Mouse (Mus musculus) heart, adult 2 months (tissue): Measurements from ENCODE around the gene Morf4l2. TPM values are rescaled to one million over a fixed set of nuclear protein-coding genes. Genes with fewer than 3 reads are reported as not detected.
"Not testable (repeated sequence)": the region's sequence is repeated elsewhere in the genome, so short reads cannot be mapped to it uniquely, and the experiment has no call there.

Experiments used
- DNase-seq, 2 experiments: peaks; one replicate each; pipeline ENCODE4 v3.0.0; 2021
- H3K27ac ChIP-seq: fragments of 200-600 bp; 2 replicates; pipeline ENCODE4 v1.8.1; 2022
- H3K27me3 ChIP-seq: fragments of 200-500 bp; 2 replicates; pipeline ENCODE4 v1.6.1; 2012; ENCODE audit warnings: mild to moderate bottlenecking, low read length, inconsistent platforms, mixed read lengths; ENCODE audit not compliant: control insufficient read depth, insufficient read depth
- H3K36me3 ChIP-seq: fragments of 200-500 bp; 2 replicates; pipeline ENCODE4 v1.6.1; 2012; ENCODE audit warnings: low read length, inconsistent platforms; ENCODE audit not compliant: control insufficient read depth, insufficient read depth
- H3K4me1 ChIP-seq: fragments of 200-500 bp; 2 replicates; pipeline ENCODE4 v1.6.1; 2011; ENCODE audit warnings: low read length; ENCODE audit not compliant: control insufficient read depth, insufficient read depth
- H3K4me3 ChIP-seq: fragments of 200-600 bp; 2 replicates; pipeline ENCODE4 v1.8.1; 2022
- H3K79me2 ChIP-seq: fragments of 200-500 bp; replicated peaks from 2 replicates; pipeline ENCODE4 v1.6.1; 2012; ENCODE audit warnings: mild to moderate bottlenecking, inconsistent platforms, low read length, moderate library complexity, mixed read lengths; ENCODE audit not compliant: control insufficient read depth, insufficient read depth
- H3K9ac ChIP-seq: fragments of 200-500 bp; 2 replicates; pipeline ENCODE4 v1.6.1; 2012; ENCODE audit warnings: low read depth, mild to moderate bottlenecking, control low read depth, inconsistent platforms, low read length, mixed read lengths
- CTCF ChIP-seq: fragments of 200-600 bp; IDR thresholded peaks from 2 replicates; pipeline ENCODE4 v1.8.1; 2022; ENCODE audit warnings: antibody characterized with exemption, mild to moderate bottlenecking, moderate library complexity
- EP300 ChIP-seq: fragments of 200-500 bp; IDR thresholded peaks from 2 replicates; pipeline ENCODE4 v1.6.1; 2011; ENCODE audit warnings: low read depth, low read length, control low read depth; ENCODE audit not compliant: insufficient read depth
- POLR2A ChIP-seq: fragments of 200-500 bp; IDR thresholded peaks from 2 replicates; pipeline ENCODE4 v1.6.1; 2011; ENCODE audit warnings: mild to moderate bottlenecking, low read depth, low read length, control low read depth; ENCODE audit not compliant: insufficient read depth
- WGBS: fragments of 180-500 bp; shearing (Covaris S2); methylation state at CpG from one replicate; pipeline ENCODE4 v1.1.7; 2018; 5-methylcytosine and 5-hydroxymethylcytosine counted together
- intact Hi-C: fragments of 180-260 bp; cut with DNase I; formaldehyde crosslinking; loops from one replicate; pipeline ENCODE4 v1.15.1; 2025
- polyA plus RNA-seq: library from polyadenylated mRNA; depleted of rRNA; stranded (reverse); fragments of >200 nt; gene quantifications from 2 replicates; pipeline ENCODE4 v1.2.3, GENCODE M21; 2012; rRNA removed
- total RNA-seq, 2 experiments: library from RNA; stranded (reverse); gene quantifications; 2 replicates each; pipeline ENCODE4 v1.2.3; 2021

The Morf4l2 gene
- total and polyA plus RNA-seq, 3 experiments: 27.5 to 90.4 (median 76.0) TPM

- no peaks in the 10 kb centered on the region for H3K4me1 ChIP-seq
- no peaks in the 10 kb centered on the region for H3K36me3 ChIP-seq
- peak overlapping the region; percentile 61 for H3K27ac ChIP-seq
- H3K9ac ChIP-seq: peak overlapping the region; percentile 29; the same call in 1 of the 2 replicates
- peak overlapping the region; percentile 55 for H3K4me3 ChIP-seq
- H3K79me2 ChIP-seq: no peaks in the 10 kb centered on the region
- WGBS: 28% methylated on average over 14 of the region's 14 CpGs
- intact Hi-C loops: no loop called here
- no peaks in the 10 kb centered on the region for H3K27me3 ChIP-seq
- TF ChIP-seq CTCF: no peak
- no peak for TF ChIP-seq POLR2A
- no peak for TF ChIP-seq EP300
- no peak for DNase-seq
These were observed 34.7 kb downstream of the Morf4l2 start for GRCm38 (mm10) chrX:136708782-136709181.

- TF ChIP-seq EP300 (no peak), POLR2A (peak; percentile 3; the same call in 1 of the 2 replicates), CTCF (no peak)
These were observed 35.3 kb downstream of the Morf4l2 start for GRCm38 (mm10) chrX:136708168-136708681.

GRCm38 (mm10) chrX:136707446-136708167 is 35.9 kb downstream of the Morf4l2 start, which contains the start of gene Tceal1:
Gene Tceal1, plus strand, starts transcription at chrX:136707982.
- Histone ChIP-seq H3K27me3 (no peaks in the 10 kb centered on the region), H3K27ac (peak within 1 kb of the TSS; percentile 61), H3K79me2 (no peaks in the 10 kb centered on the region), H3K36me3 (no peaks in the 10 kb centered on the region), H3K4me3 (peak within 1 kb of the TSS; percentile 55), H3K4me1 (no peaks in the 10 kb centered on the region), H3K9ac (peak within 1 kb of the TSS; percentile 62)
- DNase-seq: peak; percentile 67
- 15% methylated on average over 15 of the region's 15 CpGs for WGBS
- TF ChIP-seq EP300: no peak
- no peak for TF ChIP-seq CTCF
- peak; percentile 51 for TF ChIP-seq POLR2A
- intact Hi-C loops: no loop called here

More at GRCm38 (mm10) chrX:136708168-136708681, 35.3 kb downstream of the Morf4l2 start:
- no peaks in the 10 kb centered on the region for H3K27me3 ChIP-seq
- peak overlapping the region; percentile 62 for H3K9ac ChIP-seq
- DNase-seq: peak; percentile 15 to 47
- WGBS: 11% methylated on average over 18 of the region's 18 CpGs
- H3K36me3 ChIP-seq: no peaks in the 10 kb centered on the region
- H3K4me3 ChIP-seq: peak overlapping the region; percentile 55
- H3K79me2 ChIP-seq: no peaks in the 10 kb centered on the region
- no peaks in the 10 kb centered on the region for H3K4me1 ChIP-seq
- H3K27ac ChIP-seq: peak overlapping the region; percentile 61
- intact Hi-C loops: no loop called here

- intact Hi-C loops: no loop called here
- Histone ChIP-seq H3K27me3 (no peaks in the 10 kb centered on the region), H3K79me2 (no peaks in the 10 kb centered on the region), H3K27ac (no peak overlapping the region), H3K9ac (no peak overlapping the region), H3K4me3 (no peak overlapping the region), H3K4me1 (no peaks in the 10 kb centered on the region), H3K36me3 (no peaks in the 10 kb centered on the region)
- DNase-seq: no peak
- 76% methylated on average over 5 of the region's 5 CpGs for WGBS
- TF ChIP-seq POLR2A (no peak), EP300 (no peak), CTCF (no peak)
These were observed 50.3 kb downstream of the Morf4l2 start for GRCm38 (mm10) chrX:136693196-136693595.

GRCm38 (mm10) chrX:136692294-136692675 is 51.2 kb downstream of the Morf4l2 start:
- H3K27me3 ChIP-seq: no peaks in the 10 kb centered on the region
- H3K4me3 ChIP-seq: no peak overlapping the region
- no peak for DNase-seq
- intact Hi-C loops: no loop called here
- H3K27ac ChIP-seq: no peak overlapping the region
- 77% methylated on average over 4 of the region's 4 CpGs for WGBS
- no peak overlapping the region for H3K9ac ChIP-seq
- H3K36me3 ChIP-seq: no peaks in the 10 kb centered on the region
- H3K79me2 ChIP-seq: no peaks in the 10 kb centered on the region
- H3K4me1 ChIP-seq: no peaks in the 10 kb centered on the region
- no peak for TF ChIP-seq CTCF
- TF ChIP-seq POLR2A: no peak
- no peak for TF ChIP-seq EP300

- H3K36me3 ChIP-seq, intact Hi-C loops, DNase-seq, H3K27ac ChIP-seq, H3K9ac ChIP-seq, H3K4me3 ChIP-seq, H3K79me2 ChIP-seq, H3K27me3 ChIP-seq, H3K4me1 ChIP-seq: not testable (repeated sequence)
- 47% methylated on average over 3 of the region's 3 CpGs for WGBS
These were observed 51.7 kb downstream of the Morf4l2 start for GRCm38 (mm10) chrX:136691606-136692293.

Other genes starting within 250 kb of the Morf4l2 start
- gene Kir3dl1, start 225.7 kb downstream of the Morf4l2 start, total RNA-seq: not detected
- not detected in 2 replicates for gene Kir3dl1, start 225.7 kb downstream of the Morf4l2 start, polyA plus RNA-seq
- not detected for gene Kir3dl2, start 199.6 kb downstream of the Morf4l2 start, total RNA-seq
- gene Kir3dl2, start 199.6 kb downstream of the Morf4l2 start, polyA plus RNA-seq: not detected in 2 replicates
- gene Tceal3, start 152.8 kb downstream of the Morf4l2 start, total RNA-seq: under 1 TPM; 0.50 to 0.80 TPM
- 0.33 and 1.4 TPM in 2 replicates for gene Tceal3, start 152.8 kb downstream of the Morf4l2 start, polyA plus RNA-seq
- gene Tceal1, start 35.7 kb downstream of the Morf4l2 start, total RNA-seq: 1 to 10 TPM; 4.8 TPM
- gene Tceal1, start 35.7 kb downstream of the Morf4l2 start, polyA plus RNA-seq: 2.0 and 3.2 TPM in 2 replicates
- not detected for gene Glra4, start 36.5 kb upstream of the Morf4l2 start, total RNA-seq
- not detected in 2 replicates for gene Glra4, start 36.5 kb upstream of the Morf4l2 start, polyA plus RNA-seq
- gene Plp1, start 79.0 kb upstream of the Morf4l2 start, total RNA-seq: 1 to 10 TPM; 3.2 to 3.6 TPM
- gene Plp1, start 79.0 kb upstream of the Morf4l2 start, polyA plus RNA-seq: 7.3 and 11.2 TPM in 2 replicates
- under 1 TPM; 0.07 to 0.26 TPM for gene Rab9b, start 125.1 kb upstream of the Morf4l2 start, total RNA-seq
- 0.14 and 0.20 TPM in 2 replicates for gene Rab9b, start 125.1 kb upstream of the Morf4l2 start, polyA plus RNA-seq
- gene H2bfm, start 183.6 kb upstream of the Morf4l2 start, total RNA-seq: not detected
- not detected in 2 replicates for gene H2bfm, start 183.6 kb upstream of the Morf4l2 start, polyA plus RNA-seq
- gene Tmsb15b2, start 231.8 kb upstream of the Morf4l2 start, total RNA-seq: 1 to 10 TPM in 1 of 2 experiments, under 1 TPM in 1; 0.77 to 1.4 TPM
- not detected in 2 replicates for gene Tmsb15b2, start 231.8 kb upstream of the Morf4l2 start, polyA plus RNA-seq
- gene Tmsb15l, start 233.2 kb upstream of the Morf4l2 start, total RNA-seq: not detected
- 0.23 and 0.41 TPM in 2 replicates for gene Tmsb15l, start 233.2 kb upstream of the Morf4l2 start, polyA plus RNA-seq
- gene Tmsb15b1, start 233.2 kb upstream of the Morf4l2 start, total RNA-seq: not detected
- gene Tmsb15b1, start 233.2 kb upstream of the Morf4l2 start, polyA plus RNA-seq: not detected in 2 replicates
- under 1 TPM; 0.18 TPM for gene Zcchc18, start 249.5 kb upstream of the Morf4l2 start, total RNA-seq
- 0.27 and 0.38 TPM in 2 replicates for gene Zcchc18, start 249.5 kb upstream of the Morf4l2 start, polyA plus RNA-seq